ENCODE assay signal across 26 mouse cellular contexts in genomic region chr19:3730781-3731646, GRCm38 (mm10). TPM values are rescaled to one million over a fixed set of nuclear protein-coding genes. Genes with fewer than 3 reads are reported as not detected.
A peak's percentile ranks its signal among the peaks of the same experiment; 100 is the strongest.
DNase-seq lines count a peak whose midpoint lies in the region; ATAC-seq and TF ChIP-seq lines count a peak whose summit lies in the region.
"Had no signal": no experiment of that assay in that cellular context is flagged by ENCODE, and none has a peak within 500 bp of the region (broad histone marks: within the 10 kb centered on the region; RNA-seq: fewer than 3 reads in every experiment).

No protein-coding gene starts in this region.

- H3K4me3 ChIP-seq in spleen, adult 2 months (ENCODE audit: extremely low read depth, insufficient read depth, insufficient read length) = no peak overlapping the region
- H3K4me3 ChIP-seq: forebrain, embryonic 10.5 days; gastrocnemius, adult 2 months; heart, embryonic 13.5 days; limb, embryonic 12.5 days; lung, embryonic 15.5 days; megakaryocyte, embryonic 14.5 days; midbrain, embryonic 15.5 days; myocyte had no signal

- TF ChIP-seq CTCF in spleen, adult 2 months (IDR thresholded peaks at IDR 0.05; ENCODE audit: extremely low read depth, insufficient read depth, insufficient read length, insufficient replicate concordance) = no peak

- peak; percentile 41 to 49 for DNase-seq in spleen, adult 2 months (ENCODE audit: low read depth in 1 of 2, low spot score in 2 of 2)
- no peak for DNase-seq in spleen, postnatal 14 days (ENCODE audit: low spot score in 2 of 2)
- DNase-seq in ZHBTc4 (ENCODE audit: low read depth, low spot score) = peak; percentile 54
- peak; percentile 57 for DNase-seq in splenic B cell, adult 2 months (ENCODE audit: low read depth, low spot score)
- DNase-seq in thymus, postnatal 4 days = peak; percentile 46
- no peak for DNase-seq in right cerebral cortex, postnatal 25 days
- DNase-seq in adrenal gland, adult (ENCODE audit: inconsistent age in 2 of 2, low spot score in 1 of 2) = no peak
- DNase-seq: adrenal gland, postnatal 36 days; cerebellum, adult 18-20 months; cerebellum, postnatal 25 days; gastrocnemius, adult 2 months; heart, postnatal 36 days; retina, postnatal 1 day had no signal

- WGBS in spleen, adult 2 months = 36% methylated on average over 7 of the region's 7 CpGs

- H3K36me3 ChIP-seq in spleen, adult 2 months (ENCODE audit: control insufficient read depth, insufficient read depth, low read length) = no peaks in the 10 kb centered on the region
- no peaks in the 10 kb centered on the region for H3K36me3 ChIP-seq in splenic B cell, adult 2 months (ENCODE audit: control insufficient read depth, insufficient read depth, low read length, poor library complexity, severe bottlenecking)
- H3K36me3 ChIP-seq: forebrain, embryonic 10.5 days; heart, embryonic 13.5 days; limb, embryonic 12.5 days; lung, embryonic 15.5 days; midbrain, embryonic 15.5 days had no signal

- H3K27me3 ChIP-seq in spleen, adult 2 months (ENCODE audit: control insufficient read depth, insufficient read depth, low read length) = no peaks in the 10 kb centered on the region
- no peaks in the 10 kb centered on the region for H3K27me3 ChIP-seq in splenic B cell, adult 2 months (ENCODE audit: control insufficient read depth, insufficient read depth, low read length, poor library complexity, severe bottlenecking)
- H3K27me3 ChIP-seq: heart, embryonic 13.5 days; limb, embryonic 12.5 days; lung, embryonic 15.5 days; midbrain, embryonic 15.5 days had no signal

- TF ChIP-seq POLR2A in spleen, adult 2 months (IDR thresholded peaks at IDR 0.05; ENCODE audit: low read depth, low read length) = no peak

- ATAC-seq in megakaryocyte, adult 5-6 weeks (ENCODE audit: poor library complexity, severe bottlenecking) = no peak
- ATAC-seq: hindbrain, embryonic 16.5 days; intestine, embryonic 16.5 days; midbrain, embryonic 15.5 days; Patski had no signal

- H3K27ac ChIP-seq in spleen, adult 2 months (ENCODE audit: insufficient read depth, low read length) = peak overlapping the region; percentile 34
- H3K27ac ChIP-seq: forebrain, embryonic 10.5 days; gastrocnemius, adult 2 months; heart, embryonic 13.5 days; limb, embryonic 12.5 days; liver, embryonic 14.5 days; lung, embryonic 15.5 days; midbrain, embryonic 15.5 days; stomach, postnatal 0 days had no signal

- H3K4me1 ChIP-seq in spleen, adult 2 months (ENCODE audit: control insufficient read depth, insufficient read depth, insufficient read length) = peaks cover 10% of the 10 kb centered on the region; the same call in 1 of the 2 replicates
- H3K4me1 ChIP-seq: forebrain, embryonic 10.5 days; heart, embryonic 13.5 days; limb, embryonic 12.5 days; lung, embryonic 15.5 days; megakaryocyte, embryonic 14.5 days; midbrain, embryonic 15.5 days had no signal

RNA-seq across cellular contexts. Expression of gene 1810055G02Rik, which starts 22.9 kb away (rescaled TPM):
- 6.7 and 11.0 TPM in 2 replicates for polyA plus RNA-seq in spleen, adult 2 months (2012; rRNA removed)
- 8.0 and 10.6 TPM in 2 replicates for total RNA-seq in megakaryocyte, adult 5-6 weeks (2015)
- total RNA-seq in megakaryocyte, adult 5-6 weeks (2017) = 4.5 and 6.2 TPM in 2 replicates

RNA-seq across cellular contexts. Expression of gene Kmt5b, which starts 36.2 kb away (rescaled TPM):
- polyA plus RNA-seq in spleen, adult 2 months (2012; rRNA removed) = 13.9 and 14.2 TPM in 2 replicates
- total RNA-seq in megakaryocyte, adult 5-6 weeks (2015) = 25.8 and 28.5 TPM in 2 replicates
- 44.7 and 54.8 TPM in 2 replicates for total RNA-seq in megakaryocyte, adult 5-6 weeks (2017)

RNA-seq across cellular contexts. Expression of gene Lrp5, which starts 44.6 kb away (rescaled TPM):
- polyA plus RNA-seq in spleen, adult 2 months (2012; rRNA removed) = 22.6 and 22.8 TPM in 2 replicates
- total RNA-seq in megakaryocyte, adult 5-6 weeks (2015) = 15.2 and 17.9 TPM in 2 replicates
- 12.5 and 13.6 TPM in 2 replicates for total RNA-seq in megakaryocyte, adult 5-6 weeks (2017)

Comparison
In these comparisons a context has a peak if more than half of its experiments do, and no peak if none do; other contexts are left out.
1. DNase-seq: peak in spleen, adult 2 months (2 of 2), ZHBTc4 (single experiment), splenic B cell, adult 2 months (single experiment) and thymus, postnatal 4 days (single experiment); none in spleen, postnatal 14 days (0 of 2), right cerebral cortex, postnatal 25 days (single experiment) and adrenal gland, adult (0 of 2).